Mouse (Mus musculus) G1E (cell line): ENCODE data around the gene Gm38394. TPM values are rescaled to one million over a fixed set of nuclear protein-coding genes. Genes with fewer than 3 reads are reported as not detected.

ENCODE experiments used
- ATAC-seq: 2 replicates; pipeline ENCODE4 v1.8.0; 2016; ENCODE audit warnings: mild to moderate bottlenecking; ENCODE audit not compliant: insufficient number of reproducible peaks, poor library complexity, low FRiP score, severe bottlenecking; ENCODE audit errors: extremely low read depth
- DNase-seq: peaks from one replicate; pipeline ENCODE4 v3.0.0; 2012; ENCODE audit warnings: low spot score
- H3K27me3 ChIP-seq: 2 replicates; pipeline ENCODE4 v1.6.1; 2012; ENCODE audit warnings: mild to moderate bottlenecking, low read length, inconsistent platforms; ENCODE audit not compliant: insufficient read depth
- H3K36me3 ChIP-seq: replicated peaks from 2 replicates; pipeline ENCODE3; 2012; ENCODE audit warnings: mild to moderate bottlenecking, inconsistent platforms
- H3K4me1 ChIP-seq: 2 replicates; pipeline ENCODE4 v1.6.1; 2012; ENCODE audit warnings: low read depth, low read length, inconsistent platforms, mixed read lengths; ENCODE audit not compliant: insufficient read depth
- H3K4me3 ChIP-seq: 2 replicates; pipeline ENCODE4 v1.5.1; 2012; ENCODE audit warnings: low read depth, mild to moderate bottlenecking, inconsistent platforms, low read length, moderate library complexity, mixed read lengths
- H3K9me3 ChIP-seq: replicated peaks from 2 replicates; pipeline ENCODE4 v1.6.1; 2012; ENCODE audit warnings: inconsistent platforms
- CTCF ChIP-seq: IDR thresholded peaks from 2 replicates; pipeline ENCODE4 v1.5.1; 2012; ENCODE audit warnings: low read depth, low read length, inconsistent platforms, mixed read lengths
- GATA1 ChIP-seq: IDR thresholded peaks from 2 replicates; pipeline ENCODE4 v1.6.1; 2012; ENCODE audit warnings: borderline replicate concordance, low read length, inconsistent platforms, mixed read lengths
- GATA2 ChIP-seq: IDR thresholded peaks from 2 replicates; pipeline ENCODE4 v1.6.1; 2012; ENCODE audit warnings: low read depth, low read length, inconsistent platforms, borderline replicate concordance
- POLR2AphosphoS5 ChIP-seq: IDR thresholded peaks from 2 replicates; pipeline ENCODE4 v1.6.1; 2012; ENCODE audit warnings: low read depth, low read length, inconsistent platforms; ENCODE audit not compliant: insufficient replicate concordance
- TAL1 ChIP-seq: conservative IDR thresholded peaks from 2 replicates; pipeline ENCODE4 v1.6.1; 2012; ENCODE audit warnings: low read depth, low read length, inconsistent platforms, mixed read lengths
- polyA plus RNA-seq: library from polyadenylated mRNA; stranded (reverse); fragments of >175 nt; gene quantifications from 2 replicates; pipeline ENCODE4 v1.2.3, GENCODE M21; 2012
- total RNA-seq, 2 experiments: library from RNA; stranded (forward) in 1 of 2; stranded (reverse) in 1 of 2; fragments of 200-1000 nt in 1 of 2; fragments of >200 nt in 1 of 2; fragmentation: Nextera tagmentation in 1 of 2; gene quantifications; 2 replicates each; pipeline ENCODE4 v1.2.3; 2014 to 2017

The Gm38394 gene
- total and polyA plus RNA-seq, 3 experiments = 7.9 to 74.9 (median 22.2) TPM

GRCm38 (mm10) chr1:133638517-133638916, 22.6 kb downstream of the Gm38394 start:
- no peak for DNase-seq
- no peak for ATAC-seq
- Histone ChIP-seq H3K9me3 (no peaks in the 10 kb centered on the region), H3K4me1 (peaks cover 7% of the 10 kb centered on the region; the same call in 1 of the 2 replicates), H3K36me3 (peaks cover 95% of the 10 kb centered on the region), H3K4me3 (no peak overlapping the region), H3K27me3 (no peaks in the 10 kb centered on the region)
- no peak for TF ChIP-seq GATA2

DNA sequence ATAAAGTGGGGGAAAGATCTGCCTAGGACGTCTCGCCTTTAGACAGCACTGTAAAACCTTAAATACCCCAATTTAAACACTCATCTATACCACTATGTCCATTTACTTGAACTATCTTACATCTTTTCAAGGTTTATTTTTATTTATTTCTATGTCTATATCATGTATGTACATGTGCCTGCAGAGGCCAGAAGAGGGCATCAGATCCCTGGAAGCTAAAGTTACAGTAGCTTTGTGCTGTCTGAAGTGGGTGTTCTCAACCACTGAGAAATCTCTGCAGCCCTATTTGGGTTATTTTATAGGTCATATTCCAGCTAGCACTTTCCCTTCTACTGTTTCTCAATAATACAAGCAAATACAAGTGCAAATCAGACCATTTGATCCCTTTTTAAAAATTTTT, 28.9 kb downstream of the Gm38394 start:
- Histone ChIP-seq H3K4me3 (no peak overlapping the region), H3K36me3 (peaks cover 94% of the 10 kb centered on the region), H3K27me3 (no peaks in the 10 kb centered on the region), H3K4me1 (peaks cover under 1% of the 10 kb centered on the region; the same call in 1 of the 2 replicates), H3K9me3 (no peaks in the 10 kb centered on the region)
- DNase-seq (no peak), ATAC-seq (no peak)
- no peak for TF ChIP-seq POLR2AphosphoS5
- no peak for TF ChIP-seq GATA1
- no peak for TF ChIP-seq CTCF
- TF ChIP-seq TAL1 = no peak
- TF ChIP-seq GATA2 = no peak

- DNase-seq = no peak
- no peak for ATAC-seq
- TF ChIP-seq CTCF (no peak), POLR2AphosphoS5 (no peak), GATA1 (no peak), TAL1 (no peak), GATA2 (no peak)
- H3K36me3 ChIP-seq = peaks cover 92% of the 10 kb centered on the region
- no peaks in the 10 kb centered on the region for H3K9me3 ChIP-seq
- no peaks in the 10 kb centered on the region for H3K27me3 ChIP-seq
- H3K4me3 ChIP-seq = no peak overlapping the region
- H3K4me1 ChIP-seq = no peaks in the 10 kb centered on the region
Measured at GRCm38 (mm10) chr1:133625052-133625451, 36.1 kb downstream of the Gm38394 start.

GRCm38 (mm10) chr1:133618311-133618710, 42.8 kb downstream of the Gm38394 start:
- Histone ChIP-seq H3K4me3 (peak overlapping the region; percentile 20; the same call in 1 of the 2 replicates), H3K4me1 (peaks cover 28% of the 10 kb centered on the region), H3K27me3 (no peaks in the 10 kb centered on the region), H3K36me3 (peaks cover 46% of the 10 kb centered on the region), H3K9me3 (no peaks in the 10 kb centered on the region)
- ATAC-seq (peak; percentile 55), DNase-seq (peak; percentile 21)
- no peak for TF ChIP-seq CTCF
- no peak for TF ChIP-seq TAL1
- TF ChIP-seq GATA2 = no peak
- no peak for TF ChIP-seq GATA1
- TF ChIP-seq POLR2AphosphoS5 = no peak

- peaks cover 42% of the 10 kb centered on the region for H3K36me3 ChIP-seq
- DNase-seq = peak; percentile 59
- TF ChIP-seq TAL1 = peak; percentile 52
- no peak for TF ChIP-seq GATA1
- TF ChIP-seq POLR2AphosphoS5 = no peak
Measured at GRCm38 (mm10) chr1:133617908-133618307, 43.2 kb downstream of the Gm38394 start.

GRCm38 (mm10) chr1:133613817-133614216, 47.3 kb downstream of the Gm38394 start:
- Histone ChIP-seq H3K9me3 (no peaks in the 10 kb centered on the region), H3K36me3 (peaks cover 13% of the 10 kb centered on the region), H3K27me3 (no peaks in the 10 kb centered on the region), H3K4me1 (peaks cover 30% of the 10 kb centered on the region), H3K4me3 (no peak overlapping the region)
- DNase-seq (no peak), ATAC-seq (no peak)
- TF ChIP-seq GATA2 (no peak), CTCF (peak; percentile 79; the same call in 1 of the 2 replicates)

More at GRCm38 (mm10) chr1:133617908-133618307, 43.2 kb downstream of the Gm38394 start:
- peak overlapping the region; percentile 33; the same call in 1 of the 2 replicates for H3K4me3 ChIP-seq
- H3K4me1 ChIP-seq = peaks cover 28% of the 10 kb centered on the region
- no peaks in the 10 kb centered on the region for H3K27me3 ChIP-seq
- no peaks in the 10 kb centered on the region for H3K9me3 ChIP-seq
- peak; percentile 72 for ATAC-seq

DNA sequence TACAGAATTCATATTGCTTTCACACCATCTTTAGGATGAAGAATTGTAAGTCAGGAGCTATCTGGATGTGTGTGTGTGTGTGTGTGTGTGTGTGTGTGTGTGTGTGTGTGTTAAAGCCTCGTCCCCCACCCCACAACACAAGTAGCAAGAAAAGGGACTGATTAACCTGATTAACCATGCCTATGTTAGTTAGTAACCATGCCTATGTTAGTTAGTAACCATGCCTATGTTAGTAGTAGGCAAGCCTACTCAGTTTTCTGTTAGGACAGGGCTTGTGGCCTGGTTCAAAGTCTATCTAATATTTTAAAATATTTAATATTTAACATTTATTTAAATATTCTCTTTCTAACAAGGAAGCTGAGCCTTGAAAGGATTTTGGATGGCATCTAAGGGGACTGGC, 49.7 kb downstream of the Gm38394 start:
- no peak for TF ChIP-seq TAL1
- no peak for TF ChIP-seq GATA1
- TF ChIP-seq GATA2 = no peak
- TF ChIP-seq POLR2AphosphoS5 = no peak
- no peak for TF ChIP-seq CTCF
- no peaks in the 10 kb centered on the region for H3K27me3 ChIP-seq
- H3K36me3 ChIP-seq = peaks cover 29% of the 10 kb centered on the region
- H3K4me3 ChIP-seq = no peak overlapping the region
- peaks cover 28% of the 10 kb centered on the region for H3K4me1 ChIP-seq
- ATAC-seq (no peak), DNase-seq (no peak)
- H3K9me3 ChIP-seq = no peaks in the 10 kb centered on the region
